Mouse (Mus musculus): ENCODE results near the gene Col6a1. TPM values are rescaled to one million over a fixed set of nuclear protein-coding genes. Genes with fewer than 3 reads are reported as not detected.

Gene Col6a1
- polyA plus RNA-seq, 1 experiment from 2014 or later, result 128 TPM

GRCm38 (mm10) chr10:76727301-76727700 is 1.3 kb upstream of the Col6a1 start:
- no peak for ATAC-seq (ENCODE audit: low FRiP score, low TSS enrichment)
- Histone ChIP-seq H3K4me1 (ENCODE audit: insufficient read depth, low read length) (peaks cover 7% of the 10 kb centered on the region; the same call in 1 of the 2 replicates), H3K27me3 (ENCODE audit: insufficient read depth, low read length) (no peaks in the 10 kb centered on the region), H3K9me3 (ENCODE audit: low read length) (no peaks in the 10 kb centered on the region), H3K4me3 (ENCODE audit: low read length) (no peak overlapping the region), H3K4me2 (replicated peaks; ENCODE audit: low read depth, low read length) (no peak overlapping the region), H3K27ac (ENCODE audit: low read length) (no peak overlapping the region), H3K36me3 (ENCODE audit: insufficient read depth, low read length) (no peaks in the 10 kb centered on the region), H3K9ac (replicated peaks; ENCODE audit: low read length) (no peak overlapping the region)
- 89% methylated on average over 7 of the region's 7 CpGs for WGBS

DNA sequence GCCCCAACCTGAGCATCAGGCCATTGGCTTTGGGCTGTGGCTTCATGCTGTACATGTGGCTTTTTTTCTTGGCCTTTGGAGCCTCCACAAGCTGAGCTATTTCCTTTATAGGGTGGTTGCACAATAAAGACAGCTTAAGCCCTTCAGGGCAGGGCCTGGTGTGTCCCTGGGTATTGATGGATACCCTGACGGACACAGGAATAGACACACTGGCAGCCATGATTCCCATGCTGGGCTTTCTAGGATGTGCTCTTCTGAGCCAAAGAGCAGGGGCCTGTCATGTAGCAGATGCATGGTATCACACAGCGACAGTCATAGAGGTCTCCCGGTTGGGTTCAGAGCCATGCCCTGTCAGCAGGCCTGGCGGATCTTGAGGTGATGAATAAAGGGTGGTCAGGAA is 898 bp upstream of the Col6a1 start:
- H3K4me1 ChIP-seq (ENCODE audit: insufficient read depth, low read length), result peaks cover 7% of the 10 kb centered on the region; the same call in 1 of the 2 replicates
- 86% methylated on average over 4 of the region's 4 CpGs for WGBS
- ATAC-seq (ENCODE audit: low FRiP score, low TSS enrichment), result no peak
- H3K9ac ChIP-seq (replicated peaks; ENCODE audit: low read length), result no peak overlapping the region
- no peak overlapping the region for H3K4me2 ChIP-seq (replicated peaks; ENCODE audit: low read depth, low read length)
- no peak overlapping the region for H3K4me3 ChIP-seq (ENCODE audit: low read length)
- no peaks in the 10 kb centered on the region for H3K27me3 ChIP-seq (ENCODE audit: insufficient read depth, low read length)
- no peak overlapping the region for H3K27ac ChIP-seq (ENCODE audit: low read length)
- H3K36me3 ChIP-seq (ENCODE audit: insufficient read depth, low read length), result no peaks in the 10 kb centered on the region
- H3K9me3 ChIP-seq (ENCODE audit: low read length), result no peaks in the 10 kb centered on the region

DNA sequence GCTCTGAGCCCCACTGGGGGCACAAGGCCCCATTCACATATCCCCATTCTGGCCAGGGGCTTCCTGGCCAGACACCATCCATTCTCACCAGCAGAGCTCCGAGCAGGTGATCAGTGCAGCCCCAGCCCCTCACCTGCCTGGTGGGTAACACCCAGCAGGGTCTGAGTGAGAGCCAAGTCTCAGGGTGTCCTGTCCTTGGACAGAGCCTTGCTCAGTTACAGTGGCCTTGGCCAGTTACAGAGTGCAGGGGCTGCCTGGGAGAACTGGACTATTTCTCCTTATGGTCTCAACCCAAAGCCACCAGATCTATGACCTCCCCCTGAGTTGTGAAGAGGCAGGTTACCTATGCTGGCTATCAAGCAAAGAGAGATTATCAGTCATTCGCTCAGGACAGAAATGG is 871 bp downstream of the Col6a1 start:
- H3K27me3 ChIP-seq (ENCODE audit: insufficient read depth, low read length), result no peaks in the 10 kb centered on the region
- peak overlapping the region; percentile 43 for H3K4me3 ChIP-seq (ENCODE audit: low read length)
- no peaks in the 10 kb centered on the region for H3K9me3 ChIP-seq (ENCODE audit: low read length)
- peak overlapping the region; percentile 65 for H3K9ac ChIP-seq (replicated peaks; ENCODE audit: low read length)
- ATAC-seq (ENCODE audit: low FRiP score, low TSS enrichment), result no peak
- H3K27ac ChIP-seq (ENCODE audit: low read length), result no peak overlapping the region
- no peaks in the 10 kb centered on the region for H3K36me3 ChIP-seq (ENCODE audit: insufficient read depth, low read length)
- peaks cover 3% of the 10 kb centered on the region; the same call in 1 of the 2 replicates for H3K4me1 ChIP-seq (ENCODE audit: insufficient read depth, low read length)
- 87% methylated on average over 2 of the region's 2 CpGs for WGBS
- peak overlapping the region; percentile 50 for H3K4me2 ChIP-seq (replicated peaks; ENCODE audit: low read depth, low read length)

DNA sequence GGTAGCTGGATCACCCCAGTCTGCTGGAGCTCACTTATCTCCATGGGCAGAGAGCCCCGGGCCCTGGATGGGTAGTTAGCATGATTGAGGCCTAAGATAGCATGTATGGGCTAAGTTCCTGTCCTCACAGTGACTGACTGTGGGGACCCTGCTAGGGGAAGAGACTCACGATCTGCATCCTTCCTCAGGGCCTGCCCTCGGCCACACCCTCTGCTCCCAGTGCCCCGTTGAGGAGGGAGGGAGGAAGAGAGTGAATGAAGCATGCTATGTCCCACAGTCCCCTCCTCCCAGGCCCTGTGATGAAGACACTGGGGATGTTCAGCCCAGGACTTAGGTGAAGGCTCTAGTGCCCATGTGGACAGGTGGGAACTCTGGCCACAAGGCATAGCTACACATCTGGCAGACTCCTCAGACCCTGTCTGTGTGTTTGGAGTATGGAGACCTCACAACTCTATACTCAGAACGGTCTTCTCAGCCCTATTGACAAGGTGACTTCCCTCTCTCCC is 1.7 kb downstream of the Col6a1 start:
- Histone ChIP-seq H3K27ac (ENCODE audit: low read length) (no peak overlapping the region), H3K36me3 (ENCODE audit: insufficient read depth, low read length) (no peaks in the 10 kb centered on the region), H3K27me3 (ENCODE audit: insufficient read depth, low read length) (no peaks in the 10 kb centered on the region), H3K9me3 (ENCODE audit: low read length) (no peaks in the 10 kb centered on the region), H3K4me1 (ENCODE audit: insufficient read depth, low read length) (peaks cover 3% of the 10 kb centered on the region; the same call in 1 of the 2 replicates), H3K9ac (replicated peaks; ENCODE audit: low read length) (no peak overlapping the region), H3K4me2 (replicated peaks; ENCODE audit: low read depth, low read length) (peak overlapping the region; percentile 50), H3K4me3 (ENCODE audit: low read length) (peak overlapping the region; percentile 2; the same call in 1 of the 2 replicates)
- ATAC-seq (ENCODE audit: low FRiP score, low TSS enrichment), result no peak
- 50% methylated on average over 5 of the region's 5 CpGs for WGBS

GRCm38 (mm10) chr10:76722751-76723450 is 3.1 kb downstream of the Col6a1 start:
- no peak overlapping the region for H3K4me3 ChIP-seq (ENCODE audit: low read length)
- no peak for ATAC-seq (ENCODE audit: low FRiP score, low TSS enrichment)
- H3K36me3 ChIP-seq (ENCODE audit: insufficient read depth, low read length), result no peaks in the 10 kb centered on the region; the same call in 1 of the 2 replicates
- H3K4me2 ChIP-seq (replicated peaks; ENCODE audit: low read depth, low read length), result no peak overlapping the region
- H3K9ac ChIP-seq (replicated peaks; ENCODE audit: low read length), result no peak overlapping the region
- H3K27ac ChIP-seq (ENCODE audit: low read length), result no peak overlapping the region
- 83% methylated on average over 18 of the region's 18 CpGs for WGBS
- no peaks in the 10 kb centered on the region for H3K4me1 ChIP-seq (ENCODE audit: insufficient read depth, low read length)
- no peaks in the 10 kb centered on the region for H3K27me3 ChIP-seq (ENCODE audit: insufficient read depth, low read length)
- no peaks in the 10 kb centered on the region for H3K9me3 ChIP-seq (ENCODE audit: low read length)

DNA sequence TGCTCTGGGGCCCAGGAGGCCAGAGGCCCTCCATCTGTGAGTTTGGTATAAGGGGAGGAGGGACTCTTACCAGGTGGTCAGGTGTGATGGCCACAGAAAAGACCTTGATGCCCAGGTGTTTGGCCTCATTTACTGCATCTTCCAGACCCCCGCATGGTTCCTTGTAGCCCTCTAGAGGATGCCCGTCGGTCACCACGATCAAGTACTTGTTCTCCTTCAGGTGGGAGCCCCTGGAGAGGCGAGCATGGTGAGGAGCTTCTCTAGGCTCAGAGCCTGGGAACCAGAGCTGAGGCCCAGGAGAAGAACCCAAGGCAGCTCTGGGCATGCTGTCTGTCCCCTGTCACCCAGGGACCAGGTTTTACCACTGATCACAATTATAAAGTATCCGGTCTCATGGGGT is 4.2 kb downstream of the Col6a1 start:
- ATAC-seq (ENCODE audit: low FRiP score, low TSS enrichment), result no peak
- WGBS, result 92% methylated on average over 6 of the region's 6 CpGs
- no peaks in the 10 kb centered on the region for H3K27me3 ChIP-seq (ENCODE audit: insufficient read depth, low read length)
- peaks cover 5% of the 10 kb centered on the region; the same call in 1 of the 2 replicates for H3K36me3 ChIP-seq (ENCODE audit: insufficient read depth, low read length)
- no peak overlapping the region for H3K27ac ChIP-seq (ENCODE audit: low read length)
- no peak overlapping the region for H3K9ac ChIP-seq (replicated peaks; ENCODE audit: low read length)
- H3K4me2 ChIP-seq (replicated peaks; ENCODE audit: low read depth, low read length), result no peak overlapping the region
- no peaks in the 10 kb centered on the region for H3K4me1 ChIP-seq (ENCODE audit: insufficient read depth, low read length)
- H3K9me3 ChIP-seq (ENCODE audit: low read length), result no peaks in the 10 kb centered on the region
- H3K4me3 ChIP-seq (ENCODE audit: low read length), result no peak overlapping the region

GRCm38 (mm10) chr10:76721216-76721615 is 4.8 kb downstream of the Col6a1 start:
- no peak overlapping the region for H3K4me3 ChIP-seq (ENCODE audit: low read length)
- no peak overlapping the region for H3K4me2 ChIP-seq (replicated peaks; ENCODE audit: low read depth, low read length)
- no peak overlapping the region for H3K9ac ChIP-seq (replicated peaks; ENCODE audit: low read length)
- no peaks in the 10 kb centered on the region for H3K4me1 ChIP-seq (ENCODE audit: insufficient read depth, low read length)
- no peak for ATAC-seq (ENCODE audit: low FRiP score, low TSS enrichment)
- no peaks in the 10 kb centered on the region for H3K27me3 ChIP-seq (ENCODE audit: insufficient read depth, low read length)
- no peak overlapping the region for H3K27ac ChIP-seq (ENCODE audit: low read length)
- peaks cover 8% of the 10 kb centered on the region; the same call in 1 of the 2 replicates for H3K36me3 ChIP-seq (ENCODE audit: insufficient read depth, low read length)
- no peaks in the 10 kb centered on the region for H3K9me3 ChIP-seq (ENCODE audit: low read length)
- WGBS, result 90% methylated on average over 11 of the region's 11 CpGs

DNA sequence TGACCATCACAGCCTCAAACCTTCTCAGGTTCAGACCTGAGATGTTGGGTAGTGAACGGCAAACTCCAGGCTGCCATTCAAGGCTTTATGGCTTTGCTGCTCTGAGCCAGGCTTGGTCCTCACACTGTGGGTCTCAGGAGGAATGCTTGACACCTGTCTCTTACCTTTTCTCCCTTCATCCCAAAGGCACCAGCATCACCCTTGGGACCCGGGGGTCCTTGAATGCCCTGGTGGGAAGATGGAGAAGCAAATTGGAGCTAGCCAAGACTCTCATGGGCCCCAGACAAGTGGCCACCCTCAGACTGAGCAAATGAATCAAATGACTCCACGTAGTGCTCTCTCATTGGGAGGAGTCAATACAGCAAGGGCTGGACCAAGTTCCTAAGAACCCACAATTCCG is 8.3 kb downstream of the Col6a1 start:
- Histone ChIP-seq H3K27ac (ENCODE audit: low read length) (no peak overlapping the region), H3K9me3 (ENCODE audit: low read length) (no peaks in the 10 kb centered on the region), H3K4me1 (ENCODE audit: insufficient read depth, low read length) (no peaks in the 10 kb centered on the region), H3K4me3 (ENCODE audit: low read length) (no peak overlapping the region), H3K4me2 (replicated peaks; ENCODE audit: low read depth, low read length) (no peak overlapping the region), H3K36me3 (ENCODE audit: insufficient read depth, low read length) (peaks cover 9% of the 10 kb centered on the region), H3K27me3 (ENCODE audit: insufficient read depth, low read length) (no peaks in the 10 kb centered on the region), H3K9ac (replicated peaks; ENCODE audit: low read length) (no peak overlapping the region)
- ATAC-seq (ENCODE audit: low FRiP score, low TSS enrichment), result no peak
- WGBS, result 89% methylated on average over 4 of the region's 4 CpGs

DNA sequence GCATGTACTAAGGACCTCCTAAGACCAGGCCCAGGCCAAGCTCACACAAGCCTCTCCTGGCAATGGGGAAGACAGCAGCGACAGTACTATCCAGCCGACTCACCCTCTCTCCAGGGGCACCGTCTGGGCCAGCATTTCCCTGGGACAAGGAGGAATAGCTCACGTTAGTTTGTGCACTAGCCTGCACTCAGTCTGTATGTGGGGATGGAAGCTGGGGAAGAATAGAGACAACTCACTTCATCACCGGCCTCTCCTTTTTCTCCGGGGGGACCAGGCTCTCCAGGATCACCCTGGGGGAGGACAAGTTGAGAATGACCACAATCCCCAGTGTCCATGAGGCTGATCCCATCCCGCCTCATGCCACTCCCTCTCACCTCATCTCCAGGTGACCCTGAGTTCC is 8.9 kb downstream of the Col6a1 start:
- Histone ChIP-seq H3K27ac (ENCODE audit: low read length) (no peak overlapping the region), H3K27me3 (ENCODE audit: insufficient read depth, low read length) (no peaks in the 10 kb centered on the region), H3K4me3 (ENCODE audit: low read length) (no peak overlapping the region), H3K4me2 (replicated peaks; ENCODE audit: low read depth, low read length) (no peak overlapping the region), H3K36me3 (ENCODE audit: insufficient read depth, low read length) (peaks cover 10% of the 10 kb centered on the region), H3K9me3 (ENCODE audit: low read length) (no peaks in the 10 kb centered on the region), H3K9ac (replicated peaks; ENCODE audit: low read length) (no peak overlapping the region), H3K4me1 (ENCODE audit: insufficient read depth, low read length) (no peaks in the 10 kb centered on the region)
- ATAC-seq (ENCODE audit: low FRiP score, low TSS enrichment), result no peak
- 93% methylated on average over 7 of the region's 7 CpGs for WGBS

- H3K4me1 ChIP-seq (ENCODE audit: insufficient read depth, low read length), result no peaks in the 10 kb centered on the region
- 84% methylated on average over 7 of the region's 7 CpGs for WGBS
- ATAC-seq (ENCODE audit: low FRiP score, low TSS enrichment), result no peak
- H3K27ac ChIP-seq (ENCODE audit: low read length), result no peak overlapping the region
- no peaks in the 10 kb centered on the region for H3K9me3 ChIP-seq (ENCODE audit: low read length)
- H3K36me3 ChIP-seq (ENCODE audit: insufficient read depth, low read length), result peaks cover 24% of the 10 kb centered on the region
- no peak overlapping the region for H3K4me3 ChIP-seq (ENCODE audit: low read length)
- no peaks in the 10 kb centered on the region for H3K27me3 ChIP-seq (ENCODE audit: insufficient read depth, low read length)
- H3K9ac ChIP-seq (replicated peaks; ENCODE audit: low read length), result no peak overlapping the region
- H3K4me2 ChIP-seq (replicated peaks; ENCODE audit: low read depth, low read length), result no peak overlapping the region
Measured at GRCm38 (mm10) chr10:76714303-76714702, 11.7 kb downstream of the Col6a1 start.

All from kidney, embryonic 16.5 days (tissue).